Mouse (Mus musculus) limb, embryonic 14.5 days (tissue): ENCODE measurements around the gene Hoxd8. TPM values are rescaled to one million over a fixed set of nuclear protein-coding genes. Genes with fewer than 3 reads are reported as not detected.

Source experiments
- ATAC-seq: fragments of 200-750 bp; cut with Nextera tagmentation; 2 replicates; pipeline ENCODE4 v1.8.0; 2017; ENCODE audit warnings: low read depth, moderate number of reproducible peaks, moderate TSS enrichment; ENCODE audit not compliant: low FRiP score
- DNase-seq: peaks from one replicate; pipeline ENCODE4 v3.0.0-alpha.2; 2015; ENCODE audit warnings: low spot score
- H3K27ac ChIP-seq: fragments of 300-500 bp; sonication (generic); replicated peaks from 2 replicates; pipeline ENCODE4 v1.5.1; 2014; ENCODE audit warnings: low read depth, mild to moderate bottlenecking, low read length, moderate library complexity, mixed read lengths
- H3K27me3 ChIP-seq: fragments of 300-500 bp; sonication (generic); 2 replicates; pipeline ENCODE4 v1.6.1; 2014; ENCODE audit warnings: low read length, mixed read lengths; ENCODE audit not compliant: control insufficient read depth, insufficient read depth
- H3K36me3 ChIP-seq: fragments of 300-500 bp; sonication (generic); 2 replicates; pipeline ENCODE4 v1.6.1; 2014; ENCODE audit warnings: mild to moderate bottlenecking, low read length, moderate library complexity, mixed read lengths; ENCODE audit not compliant: control insufficient read depth, insufficient read depth
- H3K4me1 ChIP-seq: fragments of 300-500 bp; sonication (generic); 2 replicates; pipeline ENCODE4 v1.6.1; 2014; ENCODE audit warnings: antibody characterized with exemption, low read length, mixed read lengths; ENCODE audit not compliant: control insufficient read depth, insufficient read depth
- H3K4me2 ChIP-seq: fragments of 300-500 bp; sonication (generic); replicated peaks from 2 replicates; pipeline ENCODE4 v1.6.1; 2014; ENCODE audit warnings: low read depth, mild to moderate bottlenecking, low read length, moderate library complexity; ENCODE audit not compliant: severe bottlenecking
- H3K4me3 ChIP-seq: fragments of 300-500 bp; sonication (generic); replicated peaks from 2 replicates; pipeline ENCODE4 v1.5.1; 2014; ENCODE audit warnings: low read length
- H3K9ac ChIP-seq: fragments of 300-500 bp; sonication (generic); 2 replicates; pipeline ENCODE4 v1.6.1; 2014; ENCODE audit warnings: mild to moderate bottlenecking, low read depth, low read length, moderate library complexity; ENCODE audit not compliant: severe bottlenecking
- H3K9me3 ChIP-seq: fragments of 300-500 bp; sonication (generic); 2 replicates; pipeline ENCODE4 v1.6.1; 2016; ENCODE audit warnings: low read length; ENCODE audit not compliant: control insufficient read depth
- POLR2A ChIP-seq: fragments of 200-500 bp; IDR thresholded peaks from 2 replicates; pipeline ENCODE4 v1.8.0; 2012; ENCODE audit warnings: inconsistent platforms, mild to moderate bottlenecking, moderate library complexity, borderline replicate concordance; ENCODE audit not compliant: insufficient read depth, insufficient read length; ENCODE audit errors: extremely low read depth
- WGBS: fragments of 180-500 bp; shearing (Covaris S2); extraction: QIAGEN DNeasy Blood & Tissue Kit; methylation state at CpG from one replicate; pipeline ENCODE4 v1.1.7; 2014; 5-methylcytosine and 5-hydroxymethylcytosine counted together
- polyA plus RNA-seq, 2 experiments: library from polyadenylated mRNA; depleted of rRNA in 1 of 2; stranded (reverse) in 1 of 2; unstranded in 1 of 2; fragments of >200 nt; fragmentation: Nextera tagmentation in 1 of 2; extraction: Ambion mirVana in 1 of 2; gene quantifications; 2 replicates each; pipeline versions ENCODE4 v1.2.1 to v1.2.3; 2012 to 2014

Gene Hoxd8
- polyA plus RNA-seq, 2 experiments, result 12.7 to 12.8 TPM

GRCm38 (mm10) chr2:74656632-74657021, 47.8 kb upstream of the Hoxd8 start:
- DNase-seq, result peak; percentile 40
- H3K27me3 ChIP-seq, result peaks cover 37% of the 10 kb centered on the region
- peak overlapping the region; percentile 98 for H3K9ac ChIP-seq
- peak overlapping the region; percentile 51 for H3K4me3 ChIP-seq
- H3K36me3 ChIP-seq, result peaks cover 7% of the 10 kb centered on the region; the same call in 1 of the 2 replicates
- WGBS, result 3% methylated on average over 4 of the region's 4 CpGs
- H3K4me1 ChIP-seq, result peaks cover 5% of the 10 kb centered on the region; the same call in 1 of the 2 replicates
- no peak for TF ChIP-seq POLR2A
- H3K4me2 ChIP-seq, result peak overlapping the region; percentile 57
- no peaks in the 10 kb centered on the region for H3K9me3 ChIP-seq
- H3K27ac ChIP-seq, result peak overlapping the region; percentile 96
- ATAC-seq, result no peak

- 3% methylated on average over 62 of the region's 62 CpGs for WGBS
- Histone ChIP-seq H3K4me1 (peaks cover 2% of the 10 kb centered on the region; the same call in 1 of the 2 replicates), H3K27ac (peak overlapping the region; percentile 96), H3K36me3 (peaks cover 7% of the 10 kb centered on the region; the same call in 1 of the 2 replicates), H3K27me3 (peaks cover 35% of the 10 kb centered on the region), H3K4me3 (peak overlapping the region; percentile 51), H3K9me3 (no peaks in the 10 kb centered on the region), H3K9ac (peak overlapping the region; percentile 98), H3K4me2 (peak overlapping the region; percentile 57)
- TF ChIP-seq POLR2A, result no peak
- DNase-seq (no peak), ATAC-seq (no peak)
Measured at GRCm38 (mm10) chr2:74657251-74658023, 47.0 kb upstream of the Hoxd8 start.

- Histone ChIP-seq H3K4me3 (peak overlapping the region; percentile 51), H3K36me3 (peaks cover 7% of the 10 kb centered on the region; the same call in 1 of the 2 replicates), H3K4me1 (peaks cover 2% of the 10 kb centered on the region; the same call in 1 of the 2 replicates), H3K27me3 (peaks cover 32% of the 10 kb centered on the region), H3K4me2 (peak overlapping the region; percentile 57), H3K27ac (peak overlapping the region; percentile 96), H3K9ac (peak overlapping the region; percentile 98), H3K9me3 (no peaks in the 10 kb centered on the region)
- ATAC-seq, result no peak
- TF ChIP-seq POLR2A, result no peak
- WGBS, result 2% methylated on average over 15 of the region's 15 CpGs
- DNase-seq, result no peak
Measured at GRCm38 (mm10) chr2:74658024-74658666, 46.3 kb upstream of the Hoxd8 start.

GRCm38 (mm10) chr2:74658667-74659371, 45.6 kb upstream of the Hoxd8 start:
- Histone ChIP-seq H3K9me3 (no peaks in the 10 kb centered on the region), H3K27ac (peak overlapping the region; percentile 96), H3K9ac (peak overlapping the region; percentile 98), H3K4me1 (peaks cover 2% of the 10 kb centered on the region; the same call in 1 of the 2 replicates), H3K4me2 (peak overlapping the region; percentile 57), H3K27me3 (peaks cover 30% of the 10 kb centered on the region), H3K36me3 (peaks cover 5% of the 10 kb centered on the region; the same call in 1 of the 2 replicates), H3K4me3 (peak overlapping the region; percentile 51)
- WGBS, result 1% methylated on average over 45 of the region's 47 CpGs
- TF ChIP-seq POLR2A, result no peak
- ATAC-seq, result no peak
- peak; percentile 15 for DNase-seq
